Mouse (Mus musculus): Measurements from ENCODE around the gene Cars2.
A peak's percentile ranks its signal among the peaks of the same experiment; 100 is the strongest.
"Not testable (repeated sequence)": the region's sequence is repeated elsewhere in the genome, so short reads cannot be mapped to it uniquely, and the experiment has no call there.

The Cars2 gene

DNA sequence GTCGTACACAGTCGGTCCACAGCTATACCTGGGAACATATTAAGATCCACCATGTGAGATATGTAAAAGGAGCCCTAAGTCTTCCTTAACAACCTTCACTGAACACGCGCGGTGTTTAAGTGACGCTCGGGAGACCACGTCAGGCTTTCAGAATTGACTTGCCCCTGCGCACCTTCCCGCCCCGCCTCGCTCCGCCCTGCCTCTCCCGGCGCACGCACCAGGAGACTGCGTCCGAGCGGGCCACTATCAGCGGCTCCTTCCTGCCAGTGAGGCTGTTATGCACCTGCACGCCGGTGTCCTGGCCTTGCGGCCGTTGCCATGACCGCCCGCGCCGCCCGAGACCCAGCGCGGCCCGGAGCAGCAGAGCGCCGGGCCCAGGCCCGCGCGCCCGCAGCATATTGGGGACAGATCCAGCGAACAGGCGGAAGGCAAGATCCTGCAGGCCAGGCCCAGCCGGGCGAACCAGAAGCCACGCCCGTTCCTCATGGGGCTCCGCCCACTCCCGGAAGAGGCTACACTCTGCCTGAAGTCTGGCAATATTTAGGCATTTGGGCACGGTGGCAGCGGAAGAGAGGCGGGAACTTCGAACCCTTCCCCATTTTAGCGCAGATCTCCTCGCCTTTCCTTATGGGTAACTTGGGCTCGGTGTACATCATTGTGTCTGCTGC, at the start of gene Cars2:
Cars2 (minus strand) TSS at position 503 of the 668 bp plus-strand sequence.
- peak; percentile 94 for DNase-seq (ENCODE audit: low read depth)

DNA sequence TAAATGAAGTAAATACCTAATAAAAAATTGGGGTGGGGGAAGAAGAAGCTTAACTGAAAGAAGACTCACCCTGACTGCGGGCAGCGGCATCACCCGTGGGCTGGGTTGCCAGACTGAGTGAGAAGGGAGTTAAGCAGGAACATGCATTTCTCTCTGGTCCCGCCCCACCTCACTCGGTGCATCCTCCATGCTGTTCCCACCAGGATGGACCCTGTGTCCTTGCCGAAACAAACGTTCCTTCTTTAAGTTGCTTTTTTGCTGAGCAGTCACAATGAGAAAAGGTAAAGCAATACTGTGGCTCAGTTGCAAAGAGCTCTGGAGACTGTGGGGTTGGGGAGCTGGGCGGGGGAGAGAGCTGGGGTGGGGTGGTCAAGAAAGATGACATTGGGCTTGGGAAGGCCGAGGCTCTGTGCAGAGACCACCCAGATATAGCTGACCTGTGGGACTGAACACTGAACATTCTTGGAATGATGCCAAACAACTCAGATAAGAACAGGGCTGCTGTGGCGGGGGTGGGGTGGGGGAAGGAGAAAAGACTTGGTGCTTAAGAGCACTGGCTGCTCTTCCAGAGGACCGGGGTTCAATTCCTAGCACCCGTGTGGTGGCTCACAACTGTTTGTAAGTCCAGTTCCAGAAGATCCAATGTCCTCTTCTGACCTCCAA, 42.8 kb upstream of the Cars2 start:
- DNase-seq (ENCODE audit: low read depth): no peak

DNA sequence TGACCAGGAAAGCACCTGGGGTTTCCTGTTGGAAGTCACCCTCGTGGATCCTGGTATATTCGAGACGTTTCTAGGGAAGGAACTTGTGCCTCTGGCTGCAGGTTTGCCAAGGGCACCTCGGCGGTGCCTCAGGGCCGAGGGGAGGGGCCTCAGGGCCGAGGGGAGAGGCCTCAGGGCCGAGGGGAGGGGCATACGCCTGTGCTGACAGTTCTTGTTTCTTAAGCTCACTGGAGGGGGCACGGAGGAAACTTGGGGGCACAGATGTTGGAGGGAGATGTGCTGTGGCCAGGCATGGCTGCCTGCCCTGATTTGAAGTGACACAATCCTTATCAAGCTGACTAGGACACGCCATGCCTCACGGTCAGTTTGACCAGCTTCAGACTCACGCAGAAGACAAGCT, 41.7 kb upstream of the Cars2 start:
- DNase-seq (ENCODE audit: low read depth): no peak

DNA sequence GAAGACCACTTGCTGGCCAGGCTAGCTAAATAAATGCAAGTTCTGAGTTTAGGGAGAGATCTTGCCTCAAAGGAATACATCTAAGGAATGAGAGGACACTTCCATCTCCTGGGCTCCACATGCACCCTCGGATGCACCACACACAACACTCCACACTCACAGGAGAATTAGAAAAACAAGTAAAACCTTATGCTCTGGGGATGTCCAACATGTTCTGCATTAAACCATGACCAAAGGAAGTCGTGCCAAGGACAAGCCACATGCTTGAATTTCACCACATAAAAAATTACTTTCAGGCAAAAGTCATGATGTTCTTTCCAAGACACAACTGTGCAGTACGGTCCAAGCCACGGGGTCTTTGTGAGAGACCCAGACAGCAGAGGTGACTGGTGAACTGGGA, 41.3 kb upstream of the Cars2 start:
- DNase-seq (ENCODE audit: low read depth): no peak

DNA sequence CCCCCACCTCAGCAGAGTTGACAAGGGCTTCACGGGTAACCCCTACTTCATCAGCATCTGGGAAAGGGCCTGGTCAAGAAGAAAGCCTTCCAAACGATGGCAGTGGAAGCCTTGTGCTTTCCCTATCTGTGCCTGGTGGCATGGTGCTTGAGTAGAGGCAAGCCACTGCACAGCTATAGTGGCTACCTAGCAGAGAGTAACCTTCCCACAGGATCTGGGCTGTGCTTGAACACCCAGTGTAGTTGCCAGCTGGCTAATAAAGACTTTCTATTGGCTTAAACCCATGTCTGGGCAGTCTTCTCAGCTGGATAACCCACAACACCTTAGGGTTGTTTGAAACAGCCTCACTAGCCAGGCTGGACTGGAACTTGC, 35.8 kb upstream of the Cars2 start:
- no peak for DNase-seq (ENCODE audit: low read depth)

- no peak for DNase-seq (ENCODE audit: low read depth)
These were observed 35.2 kb upstream of the Cars2 start for GRCm38 (mm10) chr8:11585513-11586373.

- DNase-seq (ENCODE audit: low read depth): no peak
These were observed 25.2 kb upstream of the Cars2 start for GRCm38 (mm10) chr8:11575604-11576384.

DNA sequence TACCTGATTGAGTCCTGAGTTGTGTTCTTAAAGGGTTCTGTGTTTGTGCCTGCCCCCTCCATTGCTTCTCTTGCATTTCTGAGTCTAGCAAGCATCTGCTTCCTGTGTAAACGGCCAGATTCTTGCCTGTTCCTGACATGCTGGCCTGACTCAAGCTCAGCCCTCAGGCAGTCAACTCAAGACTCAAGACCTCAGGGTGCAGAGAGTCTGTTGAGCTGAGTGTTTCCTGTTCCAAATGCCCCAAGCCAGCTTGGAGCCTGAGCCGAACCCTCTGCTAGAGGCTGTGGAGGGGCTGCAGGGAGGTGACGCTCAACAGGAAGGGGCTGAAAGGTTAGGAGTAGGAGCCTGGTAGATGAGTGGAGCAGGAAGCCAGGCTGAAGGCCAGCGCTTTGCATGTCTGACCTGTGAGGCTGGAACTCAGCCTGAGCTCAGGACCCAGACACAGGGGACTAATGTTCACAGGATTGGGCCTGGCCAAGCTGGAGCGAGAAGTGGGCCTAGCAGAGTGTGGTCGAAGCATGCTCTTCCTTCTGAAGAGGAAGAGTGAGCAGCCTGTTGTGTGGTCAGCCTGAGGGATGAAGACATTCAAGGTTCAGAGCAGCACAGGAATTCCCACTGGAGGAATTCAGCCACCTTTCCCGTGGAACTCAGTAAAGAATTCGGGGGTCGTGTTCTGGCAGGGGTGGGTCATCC, 24.5 kb upstream of the Cars2 start:
- DNase-seq (ENCODE audit: low read depth): no peak

DNA sequence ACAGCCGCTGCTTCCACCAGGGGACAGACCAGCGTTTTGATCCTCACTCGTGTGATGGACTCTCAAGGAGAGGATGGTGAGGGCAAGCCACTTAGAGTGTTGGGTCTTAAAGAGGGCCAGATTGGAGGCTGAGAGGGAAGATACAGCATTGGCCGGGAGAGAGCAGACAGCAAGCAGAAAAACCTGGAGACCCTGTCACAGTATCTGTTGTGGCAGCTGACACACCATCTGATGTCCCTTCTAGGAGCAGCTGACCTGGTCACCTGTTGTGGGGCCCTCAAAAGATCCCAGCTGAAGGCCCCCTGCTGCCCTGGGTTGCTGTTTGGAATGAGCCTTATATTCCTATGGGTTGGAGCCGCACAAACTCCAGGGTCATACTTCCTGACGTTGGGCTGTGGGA, 21.8 kb upstream of the Cars2 start:
- no peak for DNase-seq (ENCODE audit: low read depth)

GRCm38 (mm10) chr8:11571950-11572349, 21.4 kb upstream of the Cars2 start:
- DNase-seq (ENCODE audit: low read depth): no peak

DNA sequence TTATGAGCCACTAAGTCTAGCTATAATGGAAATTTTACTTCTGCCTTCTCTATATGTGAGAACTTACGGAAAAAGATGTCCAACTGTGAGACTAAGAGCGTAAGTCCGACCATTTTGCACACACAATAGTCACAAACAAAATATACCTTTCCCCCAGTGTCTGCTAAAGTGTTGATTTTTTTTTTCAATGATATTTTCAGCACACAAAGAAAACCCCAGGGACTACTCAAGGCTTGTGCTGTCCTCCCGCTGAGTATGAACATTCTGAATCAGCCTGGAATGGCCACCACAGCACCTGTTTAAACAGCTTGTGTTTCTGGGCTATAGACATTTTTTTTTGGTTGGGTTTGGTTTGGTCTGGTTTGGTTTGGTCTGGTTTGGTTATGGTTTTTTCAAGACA, 20.2 kb upstream of the Cars2 start:
- no peak for DNase-seq (ENCODE audit: low read depth)

DNA sequence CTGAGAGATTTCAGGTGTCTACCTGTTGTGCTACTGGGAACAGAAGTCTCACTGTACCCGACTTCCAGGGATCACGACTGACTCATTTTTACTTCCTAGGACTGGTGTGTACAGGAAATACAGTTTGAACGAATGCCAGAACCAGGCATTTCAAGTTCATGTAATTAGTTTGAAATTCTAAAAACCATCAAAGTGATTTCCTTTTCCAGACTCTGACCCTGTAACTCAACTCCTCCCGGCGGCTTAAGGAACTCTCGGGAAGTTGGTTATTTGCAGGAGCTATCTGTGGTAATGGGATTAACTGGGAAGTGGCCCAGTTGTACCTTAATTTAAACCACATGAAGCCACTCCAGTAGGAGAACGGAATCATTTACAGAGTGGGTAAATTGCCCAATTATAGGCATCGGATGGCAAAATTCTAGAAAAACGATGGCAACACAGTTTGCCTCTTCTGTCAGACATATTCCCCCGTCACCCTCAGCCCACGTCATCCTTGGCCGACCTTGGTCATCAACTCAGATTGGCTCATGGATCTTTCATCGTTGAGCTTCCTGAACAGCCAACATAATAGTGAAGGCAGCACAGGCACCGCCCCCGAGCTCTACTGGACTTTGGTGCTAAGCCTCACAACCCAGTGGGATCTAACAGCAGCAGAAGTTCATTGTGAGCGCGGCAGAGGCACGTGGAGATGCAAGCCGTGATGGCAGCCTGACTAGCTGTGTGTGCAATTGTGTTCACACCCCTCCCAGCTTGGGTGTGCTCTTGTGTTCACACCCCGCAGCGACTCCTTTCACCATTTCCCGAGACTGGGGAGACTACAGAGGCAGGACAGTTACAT, 18.9 kb upstream of the Cars2 start:
- no peak for DNase-seq (ENCODE audit: low read depth)

- not testable (repeated sequence) for DNase-seq (ENCODE audit: low read depth)
These were observed 17.6 kb upstream of the Cars2 start for GRCm38 (mm10) chr8:11568193-11568592.

DNA sequence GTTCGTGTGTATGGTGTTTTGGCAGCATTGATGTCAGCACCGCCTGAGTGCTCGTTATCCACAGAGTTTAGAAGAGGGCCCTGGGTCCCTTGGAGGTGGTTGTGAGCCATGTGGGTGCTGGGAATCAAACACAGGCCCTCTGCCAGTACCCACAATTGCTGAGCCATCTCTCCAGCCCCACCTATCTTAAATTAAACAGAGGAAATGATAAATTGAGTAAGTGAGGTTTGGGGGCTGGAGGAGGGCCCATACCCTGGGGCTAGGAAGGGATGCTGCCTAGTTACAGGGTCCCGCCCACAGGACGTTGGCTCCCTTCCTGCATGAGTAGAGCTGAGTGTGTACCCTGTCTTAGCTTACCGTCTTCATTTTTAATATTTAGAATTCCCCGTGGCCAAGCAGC, 14.1 kb upstream of the Cars2 start:
- DNase-seq (ENCODE audit: low read depth): no peak

DNA sequence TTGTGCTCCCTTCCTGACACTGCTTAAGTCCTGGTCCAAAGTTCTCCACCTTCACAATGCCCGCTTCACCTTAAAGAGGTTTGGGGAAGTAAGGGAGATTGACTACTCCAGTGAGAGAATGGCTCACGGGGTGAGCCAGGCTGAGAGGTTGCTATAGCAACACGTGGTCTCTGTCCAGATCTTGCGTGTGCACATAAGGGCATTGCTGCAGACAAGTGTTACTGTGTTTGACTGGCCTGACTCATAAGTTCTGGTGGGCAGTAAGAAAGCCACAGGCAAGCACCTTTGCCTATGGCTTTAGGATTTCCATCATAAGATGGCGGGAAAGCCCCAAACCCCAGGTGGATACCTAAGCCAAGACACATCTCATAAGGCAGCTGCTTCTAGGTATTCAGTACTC, 13.7 kb upstream of the Cars2 start:
- DNase-seq (ENCODE audit: low read depth): no peak

- no peak for DNase-seq (ENCODE audit: low read depth)
These were observed 9.6 kb upstream of the Cars2 start for GRCm38 (mm10) chr8:11560220-11560619.

DNA sequence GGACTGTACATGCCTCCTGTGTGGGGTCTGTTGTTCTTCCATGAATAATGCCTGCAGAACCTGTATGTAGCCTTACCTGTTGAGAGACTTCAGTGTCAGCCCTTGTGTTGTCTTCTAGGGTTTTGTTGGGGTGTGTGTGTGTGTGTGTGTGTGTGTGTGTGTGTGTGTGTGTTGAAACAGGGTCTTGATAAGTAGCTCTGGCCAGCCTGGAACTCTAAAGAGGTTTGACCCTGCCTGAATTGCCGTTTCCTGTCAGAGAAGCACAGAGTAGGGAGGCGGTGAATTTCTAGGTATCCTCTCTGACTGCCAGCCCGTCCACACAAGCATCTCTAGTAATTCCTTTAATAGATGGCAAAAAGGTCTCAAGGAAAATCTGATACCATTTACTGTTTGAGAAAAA, 8.9 kb upstream of the Cars2 start:
- DNase-seq (ENCODE audit: low read depth): no peak

- DNase-seq (ENCODE audit: low read depth): peak; percentile 99
These were observed 7.4 kb upstream of the Cars2 start for GRCm38 (mm10) chr8:11557768-11558629.

DNA sequence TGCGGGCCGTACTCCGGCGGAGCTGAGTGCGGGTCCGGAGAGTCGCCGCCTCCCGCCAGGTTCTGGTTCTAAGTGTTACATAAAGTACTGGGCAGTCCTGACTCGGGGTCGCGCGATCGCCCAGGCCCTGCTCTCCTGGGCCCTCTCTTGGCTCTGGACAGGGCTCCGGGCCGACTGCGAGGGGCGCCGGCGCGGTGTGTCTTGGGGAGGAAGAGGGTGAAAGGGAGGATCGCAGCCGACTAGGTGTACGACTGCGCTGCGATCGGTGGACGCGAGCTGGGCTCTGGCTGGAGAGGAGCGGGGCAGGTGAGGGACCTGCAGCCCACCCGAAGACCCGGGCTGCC, 6.8 kb upstream of the Cars2 start:
- DNase-seq (ENCODE audit: low read depth): no peak
